ENCODE assay signal across 8 mouse cellular contexts in genomic region chr10:17726373-17726720, GRCm38 (mm10). TPM values are rescaled to one million over a fixed set of nuclear protein-coding genes. Genes with fewer than 3 reads are reported as not detected.
DNase-seq lines count a peak whose midpoint lies in the region; ATAC-seq and TF ChIP-seq lines count a peak whose summit lies in the region.

No protein-coding gene starts in this region.

- DNase-seq in adrenal gland, adult 2 months, result peak; percentile 30
- no peak for DNase-seq in adrenal gland, postnatal 25 days
- peak; percentile 71 for DNase-seq in 416B (ENCODE audit: low read depth)
- DNase-seq in adrenal gland, postnatal 4 days (ENCODE audit: low spot score in 2 of 2), result no peak
- no peak for DNase-seq in thymus, postnatal 25 days

- H3K4me3 ChIP-seq in embryonic fibroblast, embryonic 13.5 days (ENCODE audit: insufficient read depth, low read length), result peak overlapping the region; percentile 60
- peak overlapping the region; percentile 100 for H3K4me3 ChIP-seq in intestine, postnatal 0 days (ENCODE audit: low read depth, low read length)
- H3K4me3 ChIP-seq in midbrain, embryonic 15.5 days, result peak overlapping the region; percentile 88

- TF ChIP-seq POLR2A in embryonic fibroblast, embryonic 13.5 days (IDR thresholded peaks at IDR 0.05; ENCODE audit: low read depth, low read length), result peak; percentile 62

- no peaks in the 10 kb centered on the region for H3K9me3 ChIP-seq in intestine, postnatal 0 days (ENCODE audit: control insufficient read depth)
- H3K9me3 ChIP-seq in midbrain, embryonic 15.5 days, result no peaks in the 10 kb centered on the region

- no peak for TF ChIP-seq CTCF in embryonic fibroblast, embryonic 13.5 days (IDR thresholded peaks at IDR 0.05; ENCODE audit: borderline replicate concordance, insufficient read depth, low read length)
- TF ChIP-seq CTCF in intestine, postnatal 0 days (IDR thresholded peaks at IDR 0.05; ENCODE audit: low read depth), result no peak

- H3K27ac ChIP-seq in embryonic fibroblast, embryonic 13.5 days (ENCODE audit: insufficient read depth, low read length), result peak overlapping the region; percentile 8; the same call in 1 of the 2 replicates
- H3K27ac ChIP-seq in intestine, postnatal 0 days (ENCODE audit: low read depth, low read length), result peak overlapping the region; percentile 69; the same call in 1 of the 2 replicates
- no peak overlapping the region for H3K27ac ChIP-seq in midbrain, embryonic 15.5 days

- peaks cover 3% of the 10 kb centered on the region; the same call in 1 of the 2 replicates for H3K36me3 ChIP-seq in intestine, postnatal 0 days (ENCODE audit: control insufficient read depth, insufficient read depth)
- no peaks in the 10 kb centered on the region for H3K36me3 ChIP-seq in midbrain, embryonic 15.5 days (replicated peaks)

- peak overlapping the region; percentile 81 for H3K4me2 ChIP-seq in intestine, postnatal 0 days (replicated peaks; ENCODE audit: low read depth)
- H3K4me2 ChIP-seq in midbrain, embryonic 15.5 days, result peak overlapping the region; percentile 67

- no peaks in the 10 kb centered on the region for H3K27me3 ChIP-seq in intestine, postnatal 0 days (replicated peaks; ENCODE audit: control insufficient read depth, insufficient read depth, low read length)
- H3K27me3 ChIP-seq in midbrain, embryonic 15.5 days (replicated peaks), result no peaks in the 10 kb centered on the region

- peaks cover 13% of the 10 kb centered on the region for H3K4me1 ChIP-seq in embryonic fibroblast, embryonic 13.5 days (ENCODE audit: control insufficient read depth, insufficient read depth, low read length)
- H3K4me1 ChIP-seq in intestine, postnatal 0 days (replicated peaks; ENCODE audit: control insufficient read depth, insufficient read depth, low read length), result 0 out of 2 replicates have a peak, but pooled peaks cover 3% of the 10 kb centered on the region
- peaks cover 34% of the 10 kb centered on the region for H3K4me1 ChIP-seq in midbrain, embryonic 15.5 days

- 53% methylated on average over 2 of the region's 2 CpGs for WGBS in intestine, postnatal 0 days
- 46% methylated on average over 2 of the region's 2 CpGs for WGBS in midbrain, embryonic 15.5 days

- no peak for ATAC-seq in intestine, postnatal 0 days
- ATAC-seq in midbrain, embryonic 15.5 days (replicated peaks), result no peak

- 0 out of 2 replicates have a peak overlapping the region, but pooled peaks have one; percentile 22 for H3K9ac ChIP-seq in intestine, postnatal 0 days (ENCODE audit: low read depth, low read length)
- H3K9ac ChIP-seq in midbrain, embryonic 15.5 days, result peak overlapping the region; percentile 15; the same call in 1 of the 2 replicates

RNA-seq across cellular contexts. Expression of gene Cited2, which starts 3.3 kb away (rescaled TPM):
- 10 to 100 TPM; 57.4 to 72.4 TPM for total RNA-seq in adrenal gland, adult 2 months (2021)
- polyA plus RNA-seq in adrenal gland, adult 2 months (2012; rRNA removed), result 108 and 109 TPM in 2 replicates
- total RNA-seq in adrenal gland, postnatal 25 days (2021), result 91.8 and 107 TPM in 2 replicates
- 57.1 and 90.2 TPM in 2 replicates for polyA plus RNA-seq in embryonic fibroblast, embryonic 13.5 days (2011; ENCODE audit: insufficient read length, low read depth, missing spikeins)
- polyA plus RNA-seq in intestine, postnatal 0 days (2015; fragmentation: Nextera tagmentation; extraction: Ambion mirVana), result 41.8 and 47.0 TPM in 2 replicates
- 63.3 and 63.6 TPM in 2 replicates for polyA plus RNA-seq in midbrain, embryonic 15.5 days (2015; fragmentation: Nextera tagmentation; extraction: Ambion mirVana)
- 100 to 1,000 TPM; 145 to 155 TPM for total RNA-seq in adrenal gland, postnatal 4 days (2021)

Comparison
In these comparisons a context has a peak if more than half of its experiments do, and no peak if none do; other contexts are left out.
1. DNase-seq: peak in adrenal gland, adult 2 months (single experiment) and 416B (single experiment); none in adrenal gland, postnatal 25 days (single experiment), adrenal gland, postnatal 4 days (0 of 2) and thymus, postnatal 25 days (single experiment).
2. Peak in every context shown above with its lines, with median percentiles within 50 percentile points of each other: H3K4me3 ChIP-seq.